ENCODE assay signal across 23 mouse cellular contexts in genomic region chr5:6871566-6871965, GRCm38 (mm10).
DNase-seq lines count a peak whose midpoint lies in the region; ATAC-seq and TF ChIP-seq lines count a peak whose summit lies in the region.
"Had no signal": no experiment of that assay in that cellular context is flagged by ENCODE, and none has a peak within 500 bp of the region (broad histone marks: within the 10 kb centered on the region; RNA-seq: fewer than 3 reads in every experiment).

No protein-coding gene starts in this region.

- in situ Hi-C loops in CH12.LX (cut with MboI; ENCODE audit: low pct_ligation_motif_present, low pct_unique_long_range_greater_than_20kb, low sequenced_read_pairs) = no loop called here

- no peak overlapping the region for H3K27ac ChIP-seq in forebrain, postnatal 0 days (ENCODE audit: low read depth, low read length)
- H3K27ac ChIP-seq in forebrain, embryonic 14.5 days (ENCODE audit: low read depth, low read length) = no peak overlapping the region
- no peak overlapping the region for H3K27ac ChIP-seq in CH12.LX (ENCODE audit: insufficient read depth, low read depth)
- no peak overlapping the region for H3K27ac ChIP-seq in kidney, embryonic 14.5 days (ENCODE audit: low read depth, low read length)
- H3K27ac ChIP-seq: embryonic facial prominence, embryonic 13.5 days; embryonic facial prominence, embryonic 15.5 days; forebrain, embryonic 10.5 days; forebrain, embryonic 12.5 days; forebrain, embryonic 15.5 days; gastrocnemius, adult 2 months had no signal

- peak; percentile 31; the same call in 1 of the 2 replicates for TF ChIP-seq EP300 in CH12.LX (IDR thresholded peaks at IDR 0.05; ENCODE audit: low read length)

- no peak for TF ChIP-seq POLR2A in CH12.LX (IDR thresholded peaks at IDR 0.05; ENCODE audit: low read depth, low read length)

- no peak for TF ChIP-seq RAD21 in CH12.LX (IDR thresholded peaks at IDR 0.05; ENCODE audit: low read depth, low read length)

- H3K9ac ChIP-seq in forebrain, postnatal 0 days = no peak overlapping the region
- no peak overlapping the region for H3K9ac ChIP-seq in forebrain, embryonic 14.5 days (ENCODE audit: low read length)
- H3K9ac ChIP-seq in CH12.LX (ENCODE audit: insufficient read depth, low read depth) = no peak overlapping the region
- H3K9ac ChIP-seq in kidney, embryonic 14.5 days (ENCODE audit: low read depth, low read length) = no peak overlapping the region
- H3K9ac ChIP-seq: embryonic facial prominence, embryonic 13.5 days; embryonic facial prominence, embryonic 15.5 days; forebrain, embryonic 12.5 days; forebrain, embryonic 15.5 days had no signal

- no peaks in the 10 kb centered on the region for H3K9me3 ChIP-seq in forebrain, postnatal 0 days (ENCODE audit: low read length)
- H3K9me3 ChIP-seq in forebrain, embryonic 14.5 days (replicated peaks; ENCODE audit: control insufficient read depth, low read length) = no peaks in the 10 kb centered on the region
- H3K9me3 ChIP-seq in CH12.LX (replicated peaks; ENCODE audit: low read length) = no peaks in the 10 kb centered on the region
- no peaks in the 10 kb centered on the region for H3K9me3 ChIP-seq in kidney, embryonic 14.5 days (ENCODE audit: control insufficient read depth, low read length)
- H3K9me3 ChIP-seq: embryonic facial prominence, embryonic 13.5 days; embryonic facial prominence, embryonic 15.5 days; forebrain, embryonic 10.5 days; forebrain, embryonic 12.5 days; forebrain, embryonic 15.5 days; G1E had no signal

- H3K4me2 ChIP-seq in forebrain, postnatal 0 days (ENCODE audit: low read depth) = no peak overlapping the region
- no peak overlapping the region for H3K4me2 ChIP-seq in forebrain, embryonic 14.5 days (ENCODE audit: low read length)
- no peak overlapping the region for H3K4me2 ChIP-seq in CH12.LX (ENCODE audit: insufficient read depth, low read depth, poor library complexity, severe bottlenecking)
- H3K4me2 ChIP-seq in kidney, embryonic 14.5 days (replicated peaks; ENCODE audit: low read depth, low read length) = no peak overlapping the region
- H3K4me2 ChIP-seq: embryonic facial prominence, embryonic 13.5 days; embryonic facial prominence, embryonic 15.5 days; forebrain, embryonic 12.5 days; forebrain, embryonic 15.5 days had no signal

- no peak for ATAC-seq in cerebellum, adult (ENCODE audit: insufficient number of reproducible peaks, low FRiP score, low TSS enrichment)
- no peak for ATAC-seq in forebrain, postnatal 0 days
- ATAC-seq in forebrain, embryonic 14.5 days = no peak
- ATAC-seq in kidney, embryonic 14.5 days (ENCODE audit: low FRiP score, low TSS enrichment) = no peak
- ATAC-seq: activated CD4-positive, CD25-positive, alpha-beta regulatory T cell, adult 4 months; forebrain, embryonic 15.5 days; Patski had no signal

- dilution Hi-C loops in CH12.LX (cut with MboI; ENCODE audit: extremely low pct_ligation_motif_present, extremely low pct_unique_long_range_greater_than_20kb, low sequenced_read_pairs) = no loop called here

- peak; percentile 16 to 69 for DNase-seq in cerebellum, postnatal 14 days
- DNase-seq in forebrain, postnatal 0 days = peak; percentile 1
- DNase-seq in forebrain, embryonic 14.5 days (ENCODE audit: low spot score) = no peak
- DNase-seq in CH12.LX (ENCODE audit: extremely low read depth) = peak; percentile 48
- DNase-seq in brain, adult 2 months (ENCODE audit: low read depth, low spot score) = peak; percentile 10
- DNase-seq: adrenal gland, adult 8-10 months; adrenal gland, postnatal 14 days; adrenal gland, postnatal 36 days; cerebellum, adult 18-20 months; cerebellum, adult 8-10 months; embryo, embryonic 11 days; gastrocnemius, adult 2 months had no signal

- H3K36me3 ChIP-seq in forebrain, postnatal 0 days (ENCODE audit: insufficient read depth) = no peaks in the 10 kb centered on the region
- no peaks in the 10 kb centered on the region for H3K36me3 ChIP-seq in forebrain, embryonic 14.5 days (ENCODE audit: control insufficient read depth, insufficient read depth, low read length)
- H3K36me3 ChIP-seq in CH12.LX (replicated peaks in 1 of 2; ENCODE audit: control insufficient read depth in 1 of 2, insufficient read depth in 1 of 2, low read length in 1 of 2) = no peaks in the 10 kb centered on the region
- H3K36me3 ChIP-seq in kidney, embryonic 14.5 days (ENCODE audit: control insufficient read depth, insufficient read depth, low read length) = no peaks in the 10 kb centered on the region
- H3K36me3 ChIP-seq: embryonic facial prominence, embryonic 13.5 days; embryonic facial prominence, embryonic 15.5 days; forebrain, embryonic 10.5 days; forebrain, embryonic 12.5 days; forebrain, embryonic 15.5 days; G1E had no signal

- no peak overlapping the region for H3K4me3 ChIP-seq in forebrain, postnatal 0 days (ENCODE audit: low read depth, low read length)
- no peak overlapping the region for H3K4me3 ChIP-seq in forebrain, embryonic 14.5 days (ENCODE audit: low read depth, low read length)
- no peak overlapping the region for H3K4me3 ChIP-seq in CH12.LX (replicated peaks in 1 of 3; ENCODE audit: low read depth in 2 of 3, low read length in 2 of 3, poor library complexity in 1 of 3)
- H3K4me3 ChIP-seq in kidney, embryonic 14.5 days (ENCODE audit: low read length) = no peak overlapping the region
- H3K4me3 ChIP-seq: embryonic facial prominence, embryonic 13.5 days; embryonic facial prominence, embryonic 15.5 days; erythroblast, embryonic 14.5 days; forebrain, embryonic 10.5 days; forebrain, embryonic 12.5 days; forebrain, embryonic 15.5 days; gastrocnemius, adult 2 months had no signal

- H3K4me1 ChIP-seq in forebrain, postnatal 0 days (ENCODE audit: insufficient read depth) = no peaks in the 10 kb centered on the region
- no peaks in the 10 kb centered on the region for H3K4me1 ChIP-seq in forebrain, embryonic 14.5 days (ENCODE audit: control insufficient read depth, insufficient read depth, low read length)
- peaks cover 0 to 10% of the 10 kb centered on the region in 2 experiments; a peak in 1 of 4 replicates for H3K4me1 ChIP-seq in CH12.LX (ENCODE audit: control insufficient read depth in 1 of 2, insufficient read depth in 2 of 2)
- H3K4me1 ChIP-seq in kidney, embryonic 14.5 days (ENCODE audit: control insufficient read depth, insufficient read depth, low read length) = no peaks in the 10 kb centered on the region
- H3K4me1 ChIP-seq: embryonic facial prominence, embryonic 13.5 days; embryonic facial prominence, embryonic 15.5 days; forebrain, embryonic 10.5 days; forebrain, embryonic 12.5 days; forebrain, embryonic 15.5 days had no signal

- H3K79me2 ChIP-seq in CH12.LX (replicated peaks; ENCODE audit: control insufficient read depth, extremely low read depth, insufficient read depth, poor library complexity, severe bottlenecking) = no peaks in the 10 kb centered on the region

- 50% methylated on average over 6 of the region's 6 CpGs for WGBS in forebrain, postnatal 0 days
- 74% methylated on average over 6 of the region's 6 CpGs for WGBS in forebrain, embryonic 14.5 days
- 90% methylated on average over 6 of the region's 6 CpGs for WGBS in kidney, embryonic 14.5 days

- no peak for TF ChIP-seq CTCF in forebrain, postnatal 0 days (IDR thresholded peaks at IDR 0.05; ENCODE audit: low read depth)
- no peak for TF ChIP-seq CTCF in CH12.LX (conservative IDR thresholded peaks at IDR 0.05 in 1 of 2, IDR thresholded peaks at IDR 0.05 in 1 of 2; ENCODE audit: low read depth in 2 of 2, low read length in 2 of 2)

- H3K27me3 ChIP-seq in forebrain, postnatal 0 days (ENCODE audit: insufficient read depth, low read length) = no peaks in the 10 kb centered on the region
- no peaks in the 10 kb centered on the region for H3K27me3 ChIP-seq in forebrain, embryonic 14.5 days (replicated peaks; ENCODE audit: control insufficient read depth, insufficient read depth, low read length)
- H3K27me3 ChIP-seq in CH12.LX (replicated peaks) = no peaks in the 10 kb centered on the region
- no peaks in the 10 kb centered on the region for H3K27me3 ChIP-seq in kidney, embryonic 14.5 days (ENCODE audit: control insufficient read depth, insufficient read depth, low read length)
- H3K27me3 ChIP-seq: embryonic facial prominence, embryonic 13.5 days; embryonic facial prominence, embryonic 15.5 days; forebrain, embryonic 12.5 days; forebrain, embryonic 15.5 days; Patski had no signal

TF ChIP-seq in CH12.LX, 34 proteins besides CTCF, POLR2A, EP300 and RAD21:
- TF ChIP-seq MEF2A (IDR thresholded peaks at IDR 0.05; ENCODE audit: borderline replicate concordance, low read depth, low read length) = 0 out of 2 replicates have a peak, but pooled peaks have one; percentile 37
- no peak for TF ChIP-seq KAT2A (IDR thresholded peaks at IDR 0.05; ENCODE audit: insufficient replicate concordance, low read length)
- no peak for TF ChIP-seq CHD1 (IDR thresholded peaks at IDR 0.05; ENCODE audit: low read depth, low read length)
- 0 out of 2 replicates have a peak, but pooled peaks have one; percentile 26 for TF ChIP-seq BHLHE40 (IDR thresholded peaks at IDR 0.05; ENCODE audit: low read depth, low read length)
- TF ChIP-seq ELF1 (IDR thresholded peaks at IDR 0.05; ENCODE audit: low read depth, low read length) = no peak
